Mouse (Mus musculus) CH12.LX (cell line): ENCODE data around the gene Pls1. TPM values are rescaled to one million over a fixed set of nuclear protein-coding genes. Genes with fewer than 3 reads are reported as not detected.

Experiments
- DNase-seq: peaks from one replicate; pipeline ENCODE4 v3.0.0-alpha.2; 2013; ENCODE audit errors: extremely low read depth
- H3K27ac ChIP-seq: 2 replicates; pipeline ENCODE4 v1.5.1; 2012; ENCODE audit warnings: low read depth, mild to moderate bottlenecking, control low read depth, moderate library complexity; ENCODE audit not compliant: insufficient read depth
- H3K27me3 ChIP-seq: replicated peaks from 2 replicates; pipeline ENCODE3; 2012; ENCODE audit warnings: inconsistent platforms
- H3K36me3 ChIP-seq, 2 experiments: replicated peaks in 1 of 2; 2 replicates each; pipeline versions ENCODE3 to v1.6.1; 2012; ENCODE audit warnings: inconsistent platforms in 1 of 2, low read length in 1 of 2, mild to moderate bottlenecking in 1 of 2, mixed read lengths in 1 of 2, moderate library complexity in 1 of 2; ENCODE audit not compliant: control insufficient read depth in 1 of 2, insufficient read depth in 1 of 2
- H3K4me1 ChIP-seq, 2 experiments: 2 replicates each; pipeline ENCODE4 v1.6.1; 2012; ENCODE audit warnings: inconsistent platforms in 1 of 2, moderate library complexity in 1 of 2; ENCODE audit not compliant: insufficient read depth in 2 of 2, control insufficient read depth in 1 of 2
- H3K4me2 ChIP-seq: 2 replicates; pipeline ENCODE4 v1.6.1; 2012; ENCODE audit warnings: low read depth, mild to moderate bottlenecking, control low read depth; ENCODE audit not compliant: poor library complexity, insufficient read depth, severe bottlenecking
- H3K4me3 ChIP-seq, 3 experiments: fragments of 150-350 bp in 1 of 3; sonication (generic) in 1 of 3; replicated peaks in 1 of 3; 2 replicates each; pipeline versions ENCODE3 to v1.5.1; 2011 to 2012; ENCODE audit warnings: low read depth in 2 of 3, low read length in 2 of 3, mild to moderate bottlenecking in 2 of 3, moderate library complexity in 2 of 3, control low read depth in 1 of 3, improper control_type of control experiment in 1 of 3, inconsistent platforms in 1 of 3, mixed read lengths in 1 of 3; ENCODE audit not compliant: poor library complexity in 1 of 3
- H3K79me2 ChIP-seq: replicated peaks from 2 replicates; pipeline ENCODE4 v1.6.1; 2012; ENCODE audit warnings: mild to moderate bottlenecking, moderate library complexity; ENCODE audit not compliant: control insufficient read depth, poor library complexity, insufficient read depth, severe bottlenecking; ENCODE audit errors: extremely low read depth
- H3K9ac ChIP-seq: 2 replicates; pipeline ENCODE4 v1.6.1; 2012; ENCODE audit warnings: low read depth, mild to moderate bottlenecking, control low read depth, moderate library complexity; ENCODE audit not compliant: insufficient read depth
- H3K9me3 ChIP-seq: replicated peaks from 2 replicates; pipeline ENCODE3; 2012; ENCODE audit warnings: low read length, inconsistent platforms, mixed read lengths
- BHLHE40 ChIP-seq: IDR thresholded peaks from 2 replicates; pipeline ENCODE4 v1.6.1; 2011; ENCODE audit warnings: mild to moderate bottlenecking, low read depth, low read length, improper control_type of control experiment
- CHD1 ChIP-seq: IDR thresholded peaks from 2 replicates; pipeline ENCODE4 v1.6.1; 2012; ENCODE audit warnings: low read depth, low read length, improper control_type of control experiment, inconsistent platforms
- CHD2 ChIP-seq: IDR thresholded peaks from 2 replicates; pipeline ENCODE4 v1.6.1; 2011; ENCODE audit warnings: low read length, improper control_type of control experiment
- CTCF ChIP-seq, 2 experiments: IDR thresholded peaks in 1 of 2; conservative IDR thresholded peaks in 1 of 2; 2 replicates each; pipeline ENCODE4 v1.5.1; 2011 to 2012; ENCODE audit warnings: low read depth in 2 of 2, low read length in 2 of 2, improper control_type of control experiment in 1 of 2, inconsistent platforms in 1 of 2, mild to moderate bottlenecking in 1 of 2, moderate library complexity in 1 of 2
- E2F4 ChIP-seq: IDR thresholded peaks from 2 replicates; pipeline ENCODE4 v1.6.1; 2011; ENCODE audit warnings: low read depth, low read length, improper control_type of control experiment; ENCODE audit not compliant: insufficient replicate concordance
- ETS1 ChIP-seq: conservative IDR thresholded peaks from 2 replicates; pipeline ENCODE4 v1.6.1; 2012; ENCODE audit warnings: low read depth, mild to moderate bottlenecking, inconsistent platforms, low read length, improper control_type of control experiment, moderate library complexity
- GABPA ChIP-seq: IDR thresholded peaks from 2 replicates; pipeline ENCODE4 v1.6.1; 2012; ENCODE audit warnings: low read depth, low read length, improper control_type of control experiment, inconsistent platforms; ENCODE audit not compliant: insufficient replicate concordance
- JUN ChIP-seq: IDR thresholded peaks from 2 replicates; pipeline ENCODE4 v1.6.1; 2011; ENCODE audit warnings: low read depth, mild to moderate bottlenecking, low read length, improper control_type of control experiment, moderate library complexity; ENCODE audit not compliant: insufficient read depth
- KAT2A ChIP-seq: IDR thresholded peaks from 2 replicates; pipeline ENCODE4 v1.6.1; 2012; ENCODE audit warnings: low read length, improper control_type of control experiment, inconsistent platforms; ENCODE audit not compliant: insufficient replicate concordance
- MAFK ChIP-seq: IDR thresholded peaks from 2 replicates; pipeline ENCODE4 v1.6.1; 2011; ENCODE audit warnings: low read length, improper control_type of control experiment; ENCODE audit not compliant: insufficient replicate concordance
- MAX ChIP-seq: IDR thresholded peaks from 2 replicates; pipeline ENCODE4 v1.6.1; 2011; ENCODE audit warnings: low read length, improper control_type of control experiment
- MAZ ChIP-seq: IDR thresholded peaks from 2 replicates; pipeline ENCODE4 v1.6.1; 2012; ENCODE audit warnings: low read depth, mild to moderate bottlenecking, inconsistent platforms, low read length, improper control_type of control experiment, moderate library complexity
- MEF2A ChIP-seq: IDR thresholded peaks from 2 replicates; pipeline ENCODE4 v1.6.1; 2014; ENCODE audit warnings: low read depth, mild to moderate bottlenecking, inconsistent platforms, low read length, improper control_type of control experiment, borderline replicate concordance
- SIN3A ChIP-seq: IDR thresholded peaks from 2 replicates; pipeline ENCODE4 v1.6.1; 2012; ENCODE audit warnings: low read length, improper control_type of control experiment, inconsistent platforms
- TBP ChIP-seq: conservative IDR thresholded peaks from 2 replicates; pipeline ENCODE4 v1.6.1; 2011; ENCODE audit warnings: low read depth, low read length, improper control_type of control experiment
- TCF12 ChIP-seq: IDR thresholded peaks from 2 replicates; pipeline ENCODE4 v1.6.1; 2014; ENCODE audit warnings: low read depth, mild to moderate bottlenecking, inconsistent platforms, low read length, improper control_type of control experiment
- UBTF ChIP-seq: IDR thresholded peaks from 2 replicates; pipeline ENCODE4 v1.6.1; 2012; ENCODE audit warnings: low read depth, mild to moderate bottlenecking, inconsistent platforms, low read length, improper control_type of control experiment, moderate library complexity
- USF1 ChIP-seq: IDR thresholded peaks from 2 replicates; pipeline ENCODE4 v1.6.1; 2014; ENCODE audit warnings: low read depth, mild to moderate bottlenecking, inconsistent platforms, low read length, improper control_type of control experiment
- ZC3H11A ChIP-seq: IDR thresholded peaks from 2 replicates; pipeline ENCODE4 v1.6.1; 2012; ENCODE audit warnings: low read depth, mild to moderate bottlenecking, inconsistent platforms, low read length, improper control_type of control experiment
- ZKSCAN1 ChIP-seq: IDR thresholded peaks from 2 replicates; pipeline ENCODE4 v1.6.1; 2012; ENCODE audit warnings: low read depth, inconsistent platforms, low read length, improper control_type of control experiment, borderline replicate concordance
- ZMIZ1 ChIP-seq: IDR thresholded peaks from 2 replicates; pipeline ENCODE4 v1.6.1; 2012; ENCODE audit warnings: low read depth, mild to moderate bottlenecking, inconsistent platforms, low read length, improper control_type of control experiment
- dilution Hi-C: fragments of 300-500 bp; cut with MboI; formaldehyde crosslinking; loops from 2 replicates; pipeline ENCODE4 v1.14.3; 2020; ENCODE audit warnings: low sequenced_read_pairs; ENCODE audit not compliant: extremely low pct_unique_long_range_greater_than_20kb, extremely low pct_ligation_motif_present
- in situ Hi-C: fragments of 300-500 bp; cut with MboI; formaldehyde crosslinking; loops from 3 replicates; pipeline ENCODE4 v1.14.3; 2019; ENCODE audit warnings: low sequenced_read_pairs, low pct_ligation_motif_present, low pct_unique_long_range_greater_than_20kb, mixed read lengths
- polyA plus RNA-seq: library from polyadenylated mRNA; unstranded; fragments of >175 nt; gene quantifications from 2 replicates; pipeline ENCODE4 v1.2.1, GENCODE M21; 2012; ENCODE audit warnings: low read depth; ENCODE audit not compliant: insufficient read length
- total RNA-seq, 2 experiments: library from RNA; depleted of rRNA; stranded (reverse); fragments of 300-350 nt in 1 of 2; fragments of >200 nt in 1 of 2; gene quantifications; 2 replicates each; pipeline ENCODE4 v1.2.3; 2012 to 2014

Pls1 gene
- total and polyA plus RNA-seq, 3 experiments, result 0.08 to 0.56 (median 0.40) TPM

DNA sequence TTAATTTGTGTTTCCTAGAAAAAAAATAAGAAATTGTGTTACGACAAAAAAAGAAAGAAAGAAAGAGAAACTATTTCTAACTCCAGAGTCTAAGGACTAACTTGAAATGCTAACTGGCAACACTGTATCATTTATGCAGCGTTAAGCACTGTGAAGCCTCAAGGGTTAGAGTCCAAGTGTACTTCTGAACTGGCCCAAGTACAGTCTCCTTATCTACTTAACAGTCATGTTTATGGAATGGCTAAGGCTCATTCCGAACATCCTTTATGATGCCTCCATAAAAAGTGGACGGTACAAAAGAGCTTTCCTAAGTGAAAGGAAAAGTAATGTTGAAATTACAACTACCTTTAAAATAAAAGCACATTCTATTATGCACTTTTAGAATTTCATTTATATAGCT is 29.4 kb downstream of the Pls1 start:
- Histone ChIP-seq H3K9ac (no peak overlapping the region), H3K4me3 (no peak overlapping the region), H3K9me3 (no peaks in the 10 kb centered on the region), H3K27me3 (no peaks in the 10 kb centered on the region), H3K4me1 (0 out of 4 replicates have a peak, but pooled peaks cover 0 to 4% of the 10 kb centered on the region in 2 experiments), H3K27ac (no peak overlapping the region), H3K36me3 (no peaks in the 10 kb centered on the region)
- no peak for DNase-seq
- in situ Hi-C loops, result no loop called here
- TF ChIP-seq MAZ (no peak), ZKSCAN1 (no peak), ETS1 (no peak), MAFK (no peak), CHD2 (no peak), CTCF (conservative IDR thresholded peaks at IDR 0.05 in 1 of 2, IDR thresholded peaks at IDR 0.05 in 1 of 2; ENCODE audit: low read depth in 2 of 2, low read length in 2 of 2) (no peak), CHD1 (no peak), MAX (no peak), KAT2A (no peak)
- TF ChIP-seq, all 38 proteins: peak for 0
- dilution Hi-C loops, result no loop called here
- H3K4me2 ChIP-seq, result no peak overlapping the region
- no peaks in the 10 kb centered on the region for H3K79me2 ChIP-seq

DNA sequence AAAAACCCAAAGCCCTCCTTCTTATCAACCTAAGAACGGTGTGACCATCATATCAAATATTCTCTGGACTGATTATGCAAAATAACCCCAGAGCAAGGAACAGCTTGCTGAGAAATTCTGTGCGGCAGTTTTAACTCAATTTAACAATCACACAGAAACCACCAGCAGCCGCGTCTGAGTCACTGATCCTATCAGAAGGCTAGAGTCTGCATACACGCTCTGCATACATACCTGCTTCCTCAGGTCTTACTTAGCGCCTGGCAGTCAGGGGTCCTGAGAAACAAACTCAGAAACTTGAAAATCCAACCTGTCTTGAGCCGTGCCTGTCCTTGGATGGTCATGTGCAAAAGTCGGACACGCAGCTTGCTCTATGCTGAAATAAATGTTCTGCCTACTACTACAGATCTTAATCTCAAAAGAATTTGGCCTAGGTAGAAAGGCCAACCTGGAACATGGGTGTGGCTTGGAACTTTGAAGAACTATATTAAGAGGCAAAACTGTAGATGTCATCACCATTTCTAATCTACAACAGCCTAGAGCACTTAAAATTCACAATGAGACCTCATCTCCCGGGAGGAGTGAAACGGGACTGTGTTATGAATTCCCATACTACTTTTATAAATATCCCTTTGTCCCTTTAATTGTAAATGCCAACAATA is 30.0 kb downstream of the Pls1 start:
- in situ Hi-C loops, result no loop called here
- Histone ChIP-seq H3K36me3 (no peaks in the 10 kb centered on the region), H3K4me3 (no peak overlapping the region), H3K9ac (no peak overlapping the region), H3K4me2 (no peak overlapping the region), H3K9me3 (no peaks in the 10 kb centered on the region), H3K4me1 (0 out of 4 replicates have a peak, but pooled peaks cover 0 to 4% of the 10 kb centered on the region in 2 experiments)
- DNase-seq, result no peak
- no peak for TF ChIP-seq CHD2
- TF ChIP-seq MEF2A, result no peak
- no peak for TF ChIP-seq TCF12
- no peak for TF ChIP-seq UBTF
- TF ChIP-seq CHD1, result no peak
- no peak for TF ChIP-seq GABPA
- TF ChIP-seq USF1, result no peak
- no peak for TF ChIP-seq TBP
- TF ChIP-seq JUN, result no peak
- no peak for TF ChIP-seq ZMIZ1
- no peak for TF ChIP-seq E2F4
- no peak for TF ChIP-seq BHLHE40
- no peak for TF ChIP-seq MAZ
- TF ChIP-seq SIN3A, result no peak
- TF ChIP-seq ZC3H11A, result no peak
- TF ChIP-seq, all 38 proteins: peak for 0
- no peaks in the 10 kb centered on the region for H3K79me2 ChIP-seq
- no peaks in the 10 kb centered on the region for H3K27me3 ChIP-seq
- dilution Hi-C loops, result no loop called here
- no peak overlapping the region for H3K27ac ChIP-seq
